Mouse (Mus musculus) forebrain, embryonic 11.5 days (tissue): ENCODE results near the gene Usp17la. TPM values are rescaled to one million over a fixed set of nuclear protein-coding genes. Genes with fewer than 3 reads are reported as not detected.

Source experiments
- ATAC-seq: fragments of 200-750 bp; cut with Nextera tagmentation; replicated peaks from 2 replicates; pipeline ENCODE4 v1.8.0; 2017; ENCODE audit warnings: moderate TSS enrichment; ENCODE audit not compliant: low FRiP score
- DNase-seq: peaks from one replicate; pipeline ENCODE4 v3.0.0-alpha.2; 2017; ENCODE audit warnings: low spot score
- H3K27ac ChIP-seq: fragments of 300-500 bp; sonication (generic); 2 replicates; pipeline ENCODE4 v1.5.1; 2014; ENCODE audit warnings: low read depth, low read length
- H3K27me3 ChIP-seq: fragments of 300-500 bp; sonication (generic); 2 replicates; pipeline ENCODE4 v1.6.1; 2014; ENCODE audit warnings: mild to moderate bottlenecking, low read length, mixed read lengths; ENCODE audit not compliant: control insufficient read depth, insufficient read depth
- H3K36me3 ChIP-seq: fragments of 300-500 bp; sonication (generic); 2 replicates; pipeline ENCODE4 v1.6.1; 2014; ENCODE audit warnings: mild to moderate bottlenecking, low read length, moderate library complexity, mixed read lengths; ENCODE audit not compliant: control insufficient read depth, insufficient read depth
- H3K4me1 ChIP-seq: fragments of 300-500 bp; sonication (generic); replicated peaks from 2 replicates; pipeline ENCODE4 v1.6.1; 2014; ENCODE audit warnings: low read length, mixed read lengths; ENCODE audit not compliant: control insufficient read depth, insufficient read depth
- H3K4me2 ChIP-seq: fragments of 300-500 bp; sonication (generic); 2 replicates; pipeline ENCODE4 v1.6.1; 2014; ENCODE audit warnings: low read depth, mild to moderate bottlenecking, low read length, moderate library complexity, mixed read lengths; ENCODE audit not compliant: severe bottlenecking
- H3K4me3 ChIP-seq: fragments of 300-500 bp; sonication (generic); 2 replicates; pipeline ENCODE4 v1.5.1; 2014; ENCODE audit warnings: low read depth, low read length
- H3K9ac ChIP-seq: fragments of 300-500 bp; sonication (generic); 2 replicates; pipeline ENCODE4 v1.6.1; 2014; ENCODE audit warnings: low read length
- H3K9me3 ChIP-seq: fragments of 300-500 bp; sonication (generic); 2 replicates; pipeline ENCODE4 v1.6.1; 2016; ENCODE audit warnings: low read length, mixed read lengths; ENCODE audit not compliant: control insufficient read depth
- WGBS: fragments of 180-500 bp; shearing (Covaris S2); extraction: QIAGEN DNeasy Blood & Tissue Kit; methylation state at CpG from one replicate; pipeline ENCODE4 v1.1.7; 2014; 5-methylcytosine and 5-hydroxymethylcytosine counted together
- polyA plus RNA-seq: library from polyadenylated mRNA; unstranded; fragments of >200 nt; fragmentation: Nextera tagmentation; extraction: Ambion mirVana; gene quantifications from 2 replicates; pipeline ENCODE4 v1.2.1, GENCODE M21; 2014

The Usp17la gene
- polyA plus RNA-seq, 1 experiment from 2014 or later = not detected

DNA sequence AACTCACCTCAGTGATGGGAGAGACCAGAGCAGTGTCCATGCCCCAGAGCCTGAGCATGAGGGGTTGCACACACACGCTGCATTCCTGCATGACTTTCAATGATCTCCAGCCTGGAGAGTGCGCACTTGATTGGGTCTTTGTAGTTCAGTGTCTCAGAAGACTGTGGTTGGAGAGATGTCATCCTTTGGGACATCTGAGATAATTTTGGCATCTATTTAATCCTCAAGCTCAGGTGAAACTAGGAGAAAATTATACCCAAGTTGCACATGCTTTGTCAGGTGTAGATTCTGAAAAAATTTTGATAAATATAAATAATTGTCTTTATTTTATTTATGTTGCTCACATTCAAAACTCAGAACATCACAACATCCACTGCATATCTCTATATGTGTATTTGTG is 39.0 kb downstream of the Usp17la start, which contains the start of gene Olfr666:
TSS of gene Olfr666 (minus strand) at position 101 of the 400 bp plus-strand sequence.
- WGBS = 87% methylated on average over 2 of the region's 2 CpGs
- no peak within 1 kb of the TSS for H3K4me3 ChIP-seq
- H3K9ac ChIP-seq = no peak within 1 kb of the TSS
- H3K36me3 ChIP-seq = no peaks in the 10 kb centered on the region
- no peak within 1 kb of the TSS for H3K4me2 ChIP-seq
- H3K27me3 ChIP-seq = no peaks in the 10 kb centered on the region
- no peak for ATAC-seq
- DNase-seq = no peak
- no peaks in the 10 kb centered on the region for H3K9me3 ChIP-seq
- no peak within 1 kb of the TSS for H3K27ac ChIP-seq
- H3K4me1 ChIP-seq = no peaks in the 10 kb centered on the region

Other genes starting within 250 kb of the Usp17la start
- gene Olfr656, start 243.1 kb upstream of the Usp17la start, polyA plus RNA-seq = not detected in 2 replicates
- not detected in 2 replicates for gene Olfr657, start 232.2 kb upstream of the Usp17la start, polyA plus RNA-seq
- not detected in 2 replicates for gene Olfr658, start 209.7 kb upstream of the Usp17la start, polyA plus RNA-seq
- not detected in 2 replicates for gene Olfr659, start 190.3 kb upstream of the Usp17la start, polyA plus RNA-seq
- not detected in 2 replicates for gene Olfr661, start 170.5 kb upstream of the Usp17la start, polyA plus RNA-seq
- gene Usp17le, start 79.5 kb upstream of the Usp17la start, polyA plus RNA-seq = not detected in 2 replicates
- not detected in 2 replicates for gene Usp17lb, start 14.4 kb upstream of the Usp17la start, polyA plus RNA-seq
- gene Olfr665, start 21.0 kb downstream of the Usp17la start, polyA plus RNA-seq = not detected in 2 replicates
- not detected in 2 replicates for gene Olfr666, start 38.9 kb downstream of the Usp17la start, polyA plus RNA-seq
- gene Olfr667, start 64.5 kb downstream of the Usp17la start, polyA plus RNA-seq = not detected in 2 replicates
- gene Olfr668, start 71.0 kb downstream of the Usp17la start, polyA plus RNA-seq = not detected in 2 replicates
- not detected in 2 replicates for gene Olfr669, start 77.2 kb downstream of the Usp17la start, polyA plus RNA-seq
- gene Olfr670, start 105.6 kb downstream of the Usp17la start, polyA plus RNA-seq = not detected in 2 replicates
- not detected in 2 replicates for gene Olfr671, start 122.1 kb downstream of the Usp17la start, polyA plus RNA-seq
- not detected in 2 replicates for gene Olfr672, start 145.0 kb downstream of the Usp17la start, polyA plus RNA-seq
- not detected in 2 replicates for gene Olfr675, start 171.5 kb downstream of the Usp17la start, polyA plus RNA-seq
- not detected in 2 replicates for gene Olfr676, start 175.7 kb downstream of the Usp17la start, polyA plus RNA-seq
- gene Olfr677, start 194.4 kb downstream of the Usp17la start, polyA plus RNA-seq = not detected in 2 replicates
- not detected in 2 replicates for gene Olfr678, start 207.5 kb downstream of the Usp17la start, polyA plus RNA-seq
- not detected in 2 replicates for gene Olfr679, start 224.2 kb downstream of the Usp17la start, polyA plus RNA-seq
- not detected in 2 replicates for gene Olfr680-ps1, start 235.8 kb downstream of the Usp17la start, polyA plus RNA-seq